Mouse (Mus musculus): ENCODE data around the gene Teddm1b. TPM values are rescaled to one million over a fixed set of nuclear protein-coding genes. Genes with fewer than 3 reads are reported as not detected.

Teddm1b gene
- polyA plus RNA-seq, 1 experiment from 2014 or later = 0.14 TPM

- H3K9ac ChIP-seq (replicated peaks; ENCODE audit: low read length) = no peak overlapping the region
- DNase-seq (ENCODE audit: low spot score) (no peak), ATAC-seq (replicated peaks; ENCODE audit: insufficient number of reproducible peaks, low FRiP score, low TSS enrichment, low read depth) (no peak)
- H3K27me3 ChIP-seq (ENCODE audit: control insufficient read depth, insufficient read depth, low read length) = no peaks in the 10 kb centered on the region
- H3K4me1 ChIP-seq (ENCODE audit: control insufficient read depth, insufficient read depth, low read length) = no peaks in the 10 kb centered on the region
- no peaks in the 10 kb centered on the region for H3K36me3 ChIP-seq (replicated peaks; ENCODE audit: control insufficient read depth, insufficient read depth, low read depth, low read length)
- 79% methylated on average over 3 of the region's 3 CpGs for WGBS
- no peak overlapping the region for H3K4me2 ChIP-seq (ENCODE audit: low read depth, low read length)
- H3K4me3 ChIP-seq (ENCODE audit: low read depth, low read length) = no peak overlapping the region
- H3K9me3 ChIP-seq (replicated peaks; ENCODE audit: control insufficient read depth, low read length) = no peaks in the 10 kb centered on the region
- no peak overlapping the region for H3K27ac ChIP-seq (replicated peaks; ENCODE audit: low read depth, low read length)
Measured at GRCm38 (mm10) chr1:153918521-153919206, 44.5 kb downstream of the Teddm1b start.

- Histone ChIP-seq H3K4me3 (ENCODE audit: low read depth, low read length) (no peak overlapping the region), H3K4me1 (ENCODE audit: control insufficient read depth, insufficient read depth, low read length) (no peaks in the 10 kb centered on the region), H3K4me2 (ENCODE audit: low read depth, low read length) (no peak overlapping the region), H3K9ac (replicated peaks; ENCODE audit: low read length) (no peak overlapping the region), H3K36me3 (replicated peaks; ENCODE audit: control insufficient read depth, insufficient read depth, low read depth, low read length) (no peaks in the 10 kb centered on the region), H3K27me3 (ENCODE audit: control insufficient read depth, insufficient read depth, low read length) (no peaks in the 10 kb centered on the region), H3K9me3 (replicated peaks; ENCODE audit: control insufficient read depth, low read length) (no peaks in the 10 kb centered on the region), H3K27ac (replicated peaks; ENCODE audit: low read depth, low read length) (no peak overlapping the region)
- ATAC-seq (replicated peaks; ENCODE audit: insufficient number of reproducible peaks, low FRiP score, low TSS enrichment, low read depth) (no peak), DNase-seq (ENCODE audit: low spot score) (no peak)
- WGBS = 92% methylated on average over 3 of the region's 3 CpGs
Measured at GRCm38 (mm10) chr1:153921642-153922041, 47.5 kb downstream of the Teddm1b start.

GRCm38 (mm10) chr1:153922571-153923021 is 48.5 kb downstream of the Teddm1b start:
- ATAC-seq (replicated peaks; ENCODE audit: insufficient number of reproducible peaks, low FRiP score, low TSS enrichment, low read depth) = no peak
- H3K4me1 ChIP-seq (ENCODE audit: control insufficient read depth, insufficient read depth, low read length) = no peaks in the 10 kb centered on the region

GRCm38 (mm10) chr1:153924395-153925385 is 50.5 kb downstream of the Teddm1b start:
- H3K4me2 ChIP-seq (ENCODE audit: low read depth, low read length) = no peak overlapping the region
- no peak overlapping the region for H3K27ac ChIP-seq (replicated peaks; ENCODE audit: low read depth, low read length)
- no peak for ATAC-seq (replicated peaks; ENCODE audit: insufficient number of reproducible peaks, low FRiP score, low TSS enrichment, low read depth)
- H3K4me3 ChIP-seq (ENCODE audit: low read depth, low read length) = no peak overlapping the region
- H3K27me3 ChIP-seq (ENCODE audit: control insufficient read depth, insufficient read depth, low read length) = no peaks in the 10 kb centered on the region
- no peak for DNase-seq (ENCODE audit: low spot score)
- H3K36me3 ChIP-seq (replicated peaks; ENCODE audit: control insufficient read depth, insufficient read depth, low read depth, low read length) = no peaks in the 10 kb centered on the region
- no peaks in the 10 kb centered on the region for H3K4me1 ChIP-seq (ENCODE audit: control insufficient read depth, insufficient read depth, low read length)
- 82% methylated on average over 6 of the region's 6 CpGs for WGBS
- no peak overlapping the region for H3K9ac ChIP-seq (replicated peaks; ENCODE audit: low read length)
- no peaks in the 10 kb centered on the region for H3K9me3 ChIP-seq (replicated peaks; ENCODE audit: control insufficient read depth, low read length)

More at GRCm38 (mm10) chr1:153922571-153923021, 48.5 kb downstream of the Teddm1b start:
- Histone ChIP-seq H3K36me3 (replicated peaks; ENCODE audit: control insufficient read depth, insufficient read depth, low read depth, low read length) (no peaks in the 10 kb centered on the region), H3K9ac (replicated peaks; ENCODE audit: low read length) (no peak overlapping the region), H3K4me3 (ENCODE audit: low read depth, low read length) (no peak overlapping the region), H3K27me3 (ENCODE audit: control insufficient read depth, insufficient read depth, low read length) (no peaks in the 10 kb centered on the region), H3K9me3 (replicated peaks; ENCODE audit: control insufficient read depth, low read length) (no peaks in the 10 kb centered on the region), H3K4me2 (ENCODE audit: low read depth, low read length) (no peak overlapping the region), H3K27ac (replicated peaks; ENCODE audit: low read depth, low read length) (no peak overlapping the region)
- WGBS = 27% methylated on average over 5 of the region's 5 CpGs
- DNase-seq (ENCODE audit: low spot score) = no peak

Small RNA genes lying within 50 kb of the gene (microRNA-seq; reads per million reads assigned to microRNA genes)
- 41.4 reads per million, percentile 30 among the genes with 10 or more reads in this experiment for gene Mir8114 (ENCODE audit: borderline number of aligned reads)

Other genes with a start within 250 kb of the Teddm1b start
- 1.9 and 2.6 TPM in 2 replicates for gene Rgs8, start 221.3 kb upstream of the Teddm1b start, polyA plus RNA-seq (2014; fragmentation: Nextera tagmentation; extraction: Ambion mirVana)
- 6.5 and 6.7 TPM in 2 replicates for gene Rgs16, start 134.0 kb upstream of the Teddm1b start, polyA plus RNA-seq (2014; fragmentation: Nextera tagmentation; extraction: Ambion mirVana)
- 14.5 and 15.0 TPM in 2 replicates for gene Rnasel, start 124.9 kb upstream of the Teddm1b start, polyA plus RNA-seq (2014; fragmentation: Nextera tagmentation; extraction: Ambion mirVana)
- gene Rgsl1, start 30.2 kb upstream of the Teddm1b start, polyA plus RNA-seq (2014; fragmentation: Nextera tagmentation; extraction: Ambion mirVana) = 0.14 TPM in 1 of 2 replicates, not detected in the other
- gene Teddm1a, start 17.4 kb downstream of the Teddm1b start, polyA plus RNA-seq (2014; fragmentation: Nextera tagmentation; extraction: Ambion mirVana) = not detected in 2 replicates
- 128 and 142 TPM in 2 replicates for gene Glul, start 25.6 kb downstream of the Teddm1b start, polyA plus RNA-seq (2014; fragmentation: Nextera tagmentation; extraction: Ambion mirVana)
- 0.45 and 0.61 TPM in 2 replicates for gene Teddm2, start 25.9 kb downstream of the Teddm1b start, polyA plus RNA-seq (2014; fragmentation: Nextera tagmentation; extraction: Ambion mirVana)